Mouse (Mus musculus) small intestine, adult 2 months (tissue): Measurements from ENCODE around the gene Sfrp5. TPM values are rescaled to one million over a fixed set of nuclear protein-coding genes. Genes with fewer than 3 reads are reported as not detected.

Experiments
- H3K27ac ChIP-seq: fragments of 200-500 bp; 2 replicates; pipeline ENCODE4 v1.5.1; 2012; ENCODE audit warnings: low read depth, low read length, control low read depth, inconsistent platforms; ENCODE audit not compliant: insufficient read depth
- H3K27me3 ChIP-seq: fragments of 200-500 bp; 2 replicates; pipeline ENCODE4 v1.6.1; 2012; ENCODE audit warnings: mild to moderate bottlenecking, moderate library complexity, low read length, inconsistent platforms; ENCODE audit not compliant: control insufficient read depth, insufficient read depth
- H3K36me3 ChIP-seq: fragments of 200-500 bp; 2 replicates; pipeline ENCODE4 v1.6.1; 2012; ENCODE audit warnings: mild to moderate bottlenecking, low read length, control low read depth, inconsistent platforms; ENCODE audit not compliant: control insufficient read depth, insufficient read depth
- H3K4me1 ChIP-seq: fragments of 200-500 bp; 2 replicates; pipeline ENCODE4 v1.6.1; 2012; ENCODE audit warnings: low read length, inconsistent platforms, mixed read lengths; ENCODE audit not compliant: control insufficient read depth, insufficient read depth, insufficient read length
- H3K4me3 ChIP-seq: fragments of 200-500 bp; 2 replicates; pipeline ENCODE4 v1.5.1; 2012; ENCODE audit warnings: low read depth, mild to moderate bottlenecking, control low read depth, inconsistent platforms, low read length, moderate library complexity
- CTCF ChIP-seq: fragments of 200-500 bp; IDR thresholded peaks from 2 replicates; pipeline ENCODE4 v1.5.1; 2012; ENCODE audit warnings: low read depth, mild to moderate bottlenecking, control low read depth, inconsistent platforms, low read length, moderate library complexity, mixed read lengths; ENCODE audit not compliant: insufficient replicate concordance, insufficient read length; ENCODE audit errors: extremely low read depth
- POLR2A ChIP-seq: fragments of 200-500 bp; IDR thresholded peaks from 2 replicates; pipeline ENCODE4 v1.6.1; 2012; ENCODE audit warnings: low read depth, mild to moderate bottlenecking, control low read depth, inconsistent platforms, low read length, moderate library complexity
- WGBS: fragments of 180-500 bp; shearing (Covaris S2); methylation state at CpG from one replicate; pipeline ENCODE4 v1.1.7; 2018; 5-methylcytosine and 5-hydroxymethylcytosine counted together
- polyA plus RNA-seq: library from polyadenylated mRNA; depleted of rRNA; stranded (reverse); fragments of >200 nt; gene quantifications from 2 replicates; pipeline ENCODE4 v1.2.3, GENCODE M21; 2012

Sfrp5 gene
- polyA plus RNA-seq, 1 experiment: 7.3 TPM

DNA sequence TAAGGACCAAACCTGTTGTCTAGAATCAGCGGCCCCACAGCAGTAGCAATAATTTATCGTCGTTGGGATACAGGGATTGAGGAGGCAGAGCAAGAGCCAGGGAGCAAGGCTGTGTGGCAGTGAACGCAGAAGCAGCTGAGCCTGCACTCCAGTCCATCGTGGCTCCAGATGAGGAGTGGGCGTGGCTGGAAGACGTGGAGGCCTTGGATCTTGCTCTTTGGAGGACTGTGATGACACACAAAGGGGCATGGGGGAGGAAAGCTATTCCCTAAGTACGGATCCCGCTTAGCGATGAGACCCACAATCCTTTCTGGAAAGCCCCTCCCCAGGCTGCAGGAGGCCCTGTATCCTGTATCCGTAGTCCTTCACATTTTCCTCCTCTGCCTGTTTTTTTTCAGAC, 4.0 kb downstream of the Sfrp5 start:
- Histone ChIP-seq H3K36me3 (no peaks in the 10 kb centered on the region), H3K4me1 (peaks cover 14% of the 10 kb centered on the region), H3K27ac (no peak overlapping the region), H3K27me3 (peaks cover 16% of the 10 kb centered on the region), H3K4me3 (no peak overlapping the region)
- 39% methylated on average over 11 of the region's 11 CpGs for WGBS
- TF ChIP-seq CTCF (no peak), POLR2A (no peak)

DNA sequence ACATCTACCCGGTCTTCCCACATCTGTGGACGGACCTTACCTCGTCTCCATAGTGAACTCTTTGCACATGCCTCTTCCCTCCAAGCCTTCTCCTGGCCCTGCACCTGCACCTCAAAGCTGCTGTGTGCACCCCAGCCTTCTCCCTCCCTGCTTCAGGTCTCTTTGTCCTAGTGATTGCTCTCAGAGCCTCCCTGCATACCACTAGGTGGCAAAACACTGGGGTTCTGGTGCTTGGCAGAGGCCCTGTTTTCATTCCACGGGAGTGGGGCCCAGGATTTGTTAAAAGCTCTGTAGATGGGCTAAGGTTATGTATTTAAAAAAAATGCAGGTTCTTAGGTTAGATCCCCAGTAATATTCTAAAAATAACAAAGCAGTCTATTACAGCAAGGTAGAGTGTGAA, 5.0 kb downstream of the Sfrp5 start:
- WGBS: 38% methylated on average over 4 of the region's 4 CpGs

DNA sequence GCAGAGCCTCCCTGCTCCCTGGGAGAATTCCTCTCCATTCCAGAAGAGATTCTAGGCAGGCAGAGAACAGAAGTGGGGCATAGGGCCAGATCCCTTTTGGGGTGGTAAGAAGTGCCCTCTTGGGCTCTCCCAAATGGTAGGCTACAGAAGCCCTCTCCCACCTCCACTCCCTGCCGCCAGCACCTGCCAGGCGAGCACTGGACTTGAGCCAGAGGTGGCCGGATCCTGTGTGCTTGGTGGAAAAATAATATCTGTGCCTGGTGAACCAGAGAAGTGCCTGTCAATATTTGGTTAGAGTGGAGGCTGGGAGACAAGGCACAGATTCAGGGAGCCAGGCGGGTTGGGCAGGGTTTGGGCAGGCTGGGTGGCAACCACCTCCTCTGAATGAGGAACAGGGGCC, 5.7 kb downstream of the Sfrp5 start:
- Histone ChIP-seq H3K36me3 (peaks cover 10% of the 10 kb centered on the region), H3K4me3 (no peak overlapping the region), H3K27me3 (peaks cover 2% of the 10 kb centered on the region; the same call in 1 of the 2 replicates), H3K27ac (no peak overlapping the region), H3K4me1 (peaks cover 4% of the 10 kb centered on the region; the same call in 1 of the 2 replicates)
- no peak for TF ChIP-seq POLR2A
- 30% methylated on average over 4 of the region's 4 CpGs for WGBS

More for the DNA sequence above, 5.0 kb downstream of the Sfrp5 start:
- no peak overlapping the region for H3K4me3 ChIP-seq
- peaks cover 3% of the 10 kb centered on the region; the same call in 1 of the 2 replicates for H3K36me3 ChIP-seq
- no peak overlapping the region for H3K27ac ChIP-seq
- H3K4me1 ChIP-seq: peaks cover 10% of the 10 kb centered on the region
- no peak for TF ChIP-seq CTCF
- no peak for TF ChIP-seq POLR2A
- H3K27me3 ChIP-seq: peaks cover 9% of the 10 kb centered on the region

DNA sequence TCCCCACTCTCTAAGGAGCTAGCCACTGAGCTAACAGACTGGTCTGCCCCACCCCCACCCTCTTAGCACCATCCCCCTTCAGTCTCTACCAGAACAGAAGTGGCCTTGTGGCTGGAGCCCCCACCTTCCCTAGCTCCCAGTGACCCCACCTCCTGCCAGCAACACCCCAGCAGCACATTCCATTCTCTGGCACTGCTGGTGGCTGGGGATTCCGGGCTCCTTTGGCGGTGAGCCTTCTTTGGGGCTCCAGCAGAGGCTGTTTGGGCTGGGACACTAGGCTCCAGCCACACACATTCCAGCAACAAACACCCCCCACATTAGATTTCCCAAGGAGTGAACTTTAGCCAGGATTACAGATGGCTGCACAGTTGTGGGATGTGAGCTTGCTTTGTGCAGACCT, 8.7 kb downstream of the Sfrp5 start:
- WGBS: 84% methylated on average over 2 of the region's 2 CpGs
- peaks cover 2% of the 10 kb centered on the region; the same call in 1 of the 2 replicates for H3K4me1 ChIP-seq
- TF ChIP-seq CTCF (no peak), POLR2A (no peak)
- H3K27ac ChIP-seq: no peak overlapping the region
- H3K36me3 ChIP-seq: peaks cover 23% of the 10 kb centered on the region
- no peak overlapping the region for H3K4me3 ChIP-seq
- H3K27me3 ChIP-seq: no peaks in the 10 kb centered on the region

DNA sequence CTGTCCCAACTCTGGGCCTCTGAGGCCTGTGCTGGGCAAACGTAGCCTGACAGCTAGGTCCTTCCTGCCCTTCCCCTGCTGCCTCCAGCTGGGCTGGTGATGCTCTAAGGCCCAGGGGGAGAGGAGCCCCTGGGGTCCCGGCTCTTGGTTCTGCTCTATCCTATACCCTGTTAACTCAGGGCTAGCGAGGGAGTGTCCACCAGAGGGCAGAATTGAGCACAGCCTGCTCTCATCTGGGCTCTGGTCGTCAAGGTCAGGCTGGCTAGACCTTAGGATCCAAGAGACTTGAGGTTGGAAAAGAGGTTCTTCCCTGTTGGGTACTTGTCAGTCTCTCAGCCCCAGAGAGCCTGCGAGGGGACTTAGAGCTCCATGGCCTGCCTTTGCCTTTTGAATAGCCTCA, 11.6 kb downstream of the Sfrp5 start:
- no peaks in the 10 kb centered on the region for H3K4me1 ChIP-seq
- no peak overlapping the region for H3K4me3 ChIP-seq
- no peak overlapping the region for H3K27ac ChIP-seq
- no peak for TF ChIP-seq POLR2A
- TF ChIP-seq CTCF: peak; percentile 78; the same call in 1 of the 2 replicates
- WGBS: 23% methylated on average over 5 of the region's 5 CpGs
- H3K36me3 ChIP-seq: peaks cover 34% of the 10 kb centered on the region
- no peaks in the 10 kb centered on the region for H3K27me3 ChIP-seq

DNA sequence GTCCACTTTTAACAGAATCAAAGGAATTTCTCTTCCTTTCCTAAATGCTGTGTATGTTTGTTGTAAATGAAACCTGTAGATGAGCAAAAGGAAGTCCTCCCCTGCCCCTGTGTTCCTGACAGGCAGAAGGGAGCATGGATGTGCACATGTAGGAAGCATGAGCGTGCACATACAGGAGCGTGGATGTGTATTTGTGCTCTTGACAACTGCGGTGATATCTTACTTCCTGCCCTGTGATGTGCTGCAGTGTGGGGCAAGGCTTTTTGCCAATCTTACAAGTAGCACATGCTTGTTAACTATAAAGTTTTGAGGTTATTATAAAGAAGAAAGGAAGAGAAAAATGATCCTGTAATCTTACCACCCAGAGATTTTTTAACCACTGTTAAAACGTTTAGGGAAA, 12.3 kb downstream of the Sfrp5 start:
- no peaks in the 10 kb centered on the region for H3K27me3 ChIP-seq
- H3K36me3 ChIP-seq: peaks cover 38% of the 10 kb centered on the region
- TF ChIP-seq CTCF (no peak), POLR2A (no peak)
- no peaks in the 10 kb centered on the region for H3K4me1 ChIP-seq
- no peak overlapping the region for H3K27ac ChIP-seq
- H3K4me3 ChIP-seq: no peak overlapping the region
- WGBS: 75% methylated on average over 4 of the region's 4 CpGs

DNA sequence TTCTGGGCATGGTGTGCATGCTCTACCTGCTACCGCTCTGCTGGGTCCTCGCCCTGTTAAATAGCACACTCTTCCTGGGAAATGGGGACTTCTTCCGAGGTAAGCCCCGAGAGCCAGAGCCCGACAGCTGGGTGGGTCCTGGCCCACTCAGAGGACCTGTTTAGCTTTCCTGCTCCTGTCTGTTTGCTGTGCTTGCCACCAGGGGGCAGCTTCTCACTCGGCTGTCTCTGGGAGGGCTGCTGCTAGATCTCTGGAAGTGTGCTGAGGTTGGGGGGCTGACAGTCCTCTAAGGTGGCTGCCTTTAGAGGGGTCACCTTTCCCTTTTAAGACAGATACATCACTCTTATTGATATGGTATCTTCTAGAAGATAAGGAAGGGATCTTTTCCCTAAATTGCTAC, 19.4 kb downstream of the Sfrp5 start:
- peak; percentile 34; the same call in 1 of the 2 replicates for TF ChIP-seq CTCF
- TF ChIP-seq POLR2A: no peak
- peaks cover 62% of the 10 kb centered on the region for H3K36me3 ChIP-seq
- no peak overlapping the region for H3K27ac ChIP-seq
- WGBS: 53% methylated on average over 6 of the region's 6 CpGs
- no peaks in the 10 kb centered on the region for H3K27me3 ChIP-seq
- H3K4me3 ChIP-seq: no peak overlapping the region
- no peaks in the 10 kb centered on the region for H3K4me1 ChIP-seq

DNA sequence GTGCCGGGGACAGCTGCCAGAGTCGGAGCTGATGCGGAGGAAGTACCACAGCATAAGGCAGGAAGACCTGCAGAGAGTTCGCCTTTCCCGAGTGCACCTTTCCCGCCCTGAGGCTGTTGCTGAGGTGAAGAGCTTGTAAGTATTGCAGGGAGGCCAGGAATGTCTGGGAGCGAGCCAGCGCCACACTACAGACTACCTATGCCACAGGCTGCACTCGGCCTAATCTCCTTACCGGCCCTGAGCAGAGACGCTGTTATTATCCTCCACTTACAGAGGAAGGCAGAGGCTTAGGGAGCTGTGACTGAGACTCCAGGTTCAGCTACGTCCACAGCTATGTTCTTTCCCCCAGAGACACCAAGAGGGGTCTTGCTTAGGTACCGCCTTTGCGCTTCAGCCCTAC, 22.7 kb downstream of the Sfrp5 start:
- H3K4me1 ChIP-seq: no peaks in the 10 kb centered on the region
- no peak overlapping the region for H3K4me3 ChIP-seq
- H3K27ac ChIP-seq: no peak overlapping the region
- no peaks in the 10 kb centered on the region for H3K27me3 ChIP-seq
- H3K36me3 ChIP-seq: peaks cover 49% of the 10 kb centered on the region
- no peak for TF ChIP-seq CTCF
- no peak for TF ChIP-seq POLR2A
- WGBS: 92% methylated on average over 14 of the region's 14 CpGs
